Mouse (Mus musculus) lung, adult 2 months (tissue): Measurements from ENCODE around the gene Mrvi1. TPM values are rescaled to one million over a fixed set of nuclear protein-coding genes. Genes with fewer than 3 reads are reported as not detected.

Experiments used
- DNase-seq: peaks from one replicate; pipeline ENCODE4 v3.0.0; 2022
- H3K4me1 ChIP-seq: fragments of 200-500 bp; 2 replicates; pipeline ENCODE4 v1.6.1; 2011; ENCODE audit warnings: low read length; ENCODE audit not compliant: control insufficient read depth, insufficient read depth
- H3K4me3 ChIP-seq: fragments of 200-500 bp; replicated peaks from 2 replicates; pipeline ENCODE3; 2011; ENCODE audit warnings: low read depth, mild to moderate bottlenecking, control low read depth, low read length; ENCODE audit errors: extremely low read depth
- CTCF ChIP-seq: fragments of 200-500 bp; IDR thresholded peaks from 2 replicates; pipeline ENCODE4 v1.5.1; 2011; ENCODE audit warnings: mild to moderate bottlenecking, low read length, control low read depth; ENCODE audit not compliant: insufficient read depth
- POLR2A ChIP-seq: fragments of 200-500 bp; IDR thresholded peaks from 2 replicates; pipeline ENCODE4 v1.6.1; 2011; ENCODE audit warnings: low read depth, mild to moderate bottlenecking, control low read depth, low read length, borderline replicate concordance; ENCODE audit errors: extremely low read depth
- WGBS: fragments of 180-500 bp; shearing (Covaris S2); methylation state at CpG from one replicate; pipeline ENCODE4 v1.1.7; 2018; 5-methylcytosine and 5-hydroxymethylcytosine counted together
- polyA plus RNA-seq: library from polyadenylated mRNA; depleted of rRNA; stranded (reverse); fragments of >200 nt; gene quantifications from 2 replicates; pipeline ENCODE4 v1.2.3, GENCODE M21; 2012

The Mrvi1 gene
- polyA plus RNA-seq, 1 experiment, result 10.8 TPM

DNA sequence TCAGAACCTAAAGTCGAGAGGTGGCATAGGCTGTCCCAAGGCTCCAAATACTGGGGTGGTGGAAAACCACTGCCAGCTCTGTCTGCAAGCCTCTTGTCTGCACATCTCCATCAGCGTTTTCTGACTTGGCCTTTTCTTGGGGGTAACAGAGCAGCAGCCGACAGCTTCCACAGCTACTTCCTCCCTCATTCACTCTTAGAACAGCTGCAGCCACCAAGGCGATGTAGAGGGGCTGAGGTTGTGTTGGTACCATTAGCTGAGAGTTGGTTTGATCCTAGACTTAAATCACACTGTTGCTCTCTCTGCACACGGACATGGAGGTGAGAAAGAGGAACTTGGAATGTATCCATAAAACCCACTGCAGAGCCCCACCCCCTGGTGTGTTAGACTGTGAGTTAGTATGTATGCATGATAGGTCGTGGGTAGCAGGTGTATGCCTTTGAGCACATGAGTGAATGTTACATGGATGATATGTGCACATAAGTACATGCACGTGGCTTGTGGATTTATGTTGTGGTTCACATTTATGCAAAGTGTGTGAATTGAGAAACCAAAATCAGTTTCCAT, 31.9 kb upstream of the Mrvi1 start:
- WGBS, result 65% methylated on average over 7 of the region's 7 CpGs
- Histone ChIP-seq H3K4me3 (no peak overlapping the region), H3K4me1 (no peaks in the 10 kb centered on the region)
- TF ChIP-seq POLR2A (no peak), CTCF (no peak)
- DNase-seq, result no peak

DNA sequence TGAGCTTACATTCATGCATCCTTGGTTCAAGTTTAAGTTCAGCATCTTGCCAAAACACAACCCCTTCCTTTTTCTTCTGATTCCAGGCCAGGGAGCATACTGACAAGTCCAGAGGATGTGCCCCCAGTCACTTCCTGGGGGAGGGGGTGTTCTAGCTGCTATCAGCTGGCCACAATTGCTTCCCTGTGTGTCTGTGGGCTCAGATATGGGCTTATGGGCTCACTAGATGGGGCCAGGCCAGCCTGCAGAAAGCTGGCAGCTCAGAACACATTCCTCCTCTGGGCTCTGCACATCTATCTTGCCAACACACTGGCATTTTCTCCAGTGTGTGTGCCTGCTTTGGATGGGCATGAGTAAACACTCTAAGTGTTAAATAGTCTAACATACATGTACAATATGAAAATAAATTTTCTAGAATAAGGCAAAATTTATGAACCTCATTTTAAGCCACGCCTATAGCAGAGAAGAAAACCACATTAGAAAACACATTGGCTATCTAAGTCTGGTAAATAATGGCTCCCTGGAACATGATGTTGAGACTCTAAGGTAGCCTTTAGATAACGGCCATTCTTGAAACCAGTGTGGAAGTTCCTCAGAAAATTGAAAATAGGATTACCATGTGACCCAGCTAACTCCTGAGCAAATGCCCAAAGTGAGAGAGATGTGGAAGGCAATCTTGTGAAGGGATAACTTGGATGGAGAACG, 22.0 kb upstream of the Mrvi1 start:
- DNase-seq, result no peak
- Histone ChIP-seq H3K4me3 (no peak overlapping the region), H3K4me1 (no peaks in the 10 kb centered on the region)
- TF ChIP-seq CTCF, result no peak
- TF ChIP-seq POLR2A, result no peak
- WGBS, result 86% methylated on average over 3 of the region's 3 CpGs

DNA sequence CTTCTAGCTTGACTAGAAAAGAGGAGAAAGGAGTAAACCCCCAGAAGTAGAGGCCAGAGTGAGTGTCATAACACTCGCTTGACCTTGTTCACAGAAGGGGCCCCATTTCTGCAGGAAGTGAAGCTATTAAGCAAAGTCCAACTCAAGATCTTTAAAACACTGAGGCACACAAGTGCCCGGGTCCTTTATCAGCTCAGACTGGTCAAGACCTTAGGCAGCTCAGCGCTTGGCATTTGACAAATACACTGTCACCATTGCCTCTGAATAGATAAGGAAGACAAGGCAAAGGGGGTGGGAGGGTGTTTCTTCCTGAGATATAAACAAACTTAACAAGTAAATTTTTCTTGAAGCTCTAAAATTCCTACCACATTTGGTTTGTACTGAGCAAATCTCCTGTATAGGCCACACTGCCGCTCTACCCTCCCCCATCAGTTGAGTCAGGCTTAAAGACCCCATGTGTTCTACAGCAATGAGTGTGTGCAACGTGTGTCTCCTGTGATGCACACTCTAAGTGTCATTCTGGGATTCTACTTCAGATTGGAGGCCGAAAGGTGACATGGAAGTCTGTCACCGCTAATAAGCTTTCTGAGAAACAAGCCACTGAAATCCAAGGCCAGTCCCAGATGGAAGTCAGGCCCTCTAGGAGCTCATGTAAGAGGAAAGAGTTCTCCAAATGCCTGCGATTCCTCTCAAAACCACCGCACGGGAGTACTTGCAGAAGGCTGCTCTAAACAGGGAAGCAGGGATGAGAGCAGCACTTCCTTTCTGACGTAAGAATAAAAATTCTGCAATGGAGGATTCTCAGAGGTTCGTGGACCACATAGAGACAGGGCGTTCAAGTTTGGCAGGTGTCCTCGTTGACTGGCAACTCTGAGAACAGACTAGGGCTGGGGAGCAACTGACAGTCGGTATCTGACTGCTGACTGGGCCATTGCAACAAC, 16.9 kb upstream of the Mrvi1 start:
- Histone ChIP-seq H3K4me3 (no peak overlapping the region), H3K4me1 (peaks cover 7% of the 10 kb centered on the region)
- TF ChIP-seq POLR2A, result no peak
- TF ChIP-seq CTCF, result no peak
- 60% methylated on average over 15 of the region's 15 CpGs for WGBS
- no peak for DNase-seq

DNA sequence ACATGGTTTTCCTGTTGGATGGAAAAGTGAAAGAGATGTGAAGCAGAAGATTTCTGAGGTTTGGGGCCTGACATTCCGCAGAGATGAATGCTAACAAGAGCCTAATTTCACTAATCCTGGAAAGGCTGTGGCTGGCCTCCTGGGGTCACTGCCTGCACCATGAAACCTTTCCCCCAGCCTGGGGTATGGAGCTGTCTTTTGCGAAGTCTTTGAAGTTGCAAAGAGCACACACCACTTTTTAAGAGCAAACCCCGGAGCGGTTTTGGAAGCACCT, 8.9 kb upstream of the Mrvi1 start:
- Histone ChIP-seq H3K4me1 (peaks cover 4% of the 10 kb centered on the region), H3K4me3 (no peak overlapping the region)
- no peak for DNase-seq
- 75% methylated on average over 4 of the region's 4 CpGs for WGBS
- TF ChIP-seq CTCF (no peak), POLR2A (no peak)

DNA sequence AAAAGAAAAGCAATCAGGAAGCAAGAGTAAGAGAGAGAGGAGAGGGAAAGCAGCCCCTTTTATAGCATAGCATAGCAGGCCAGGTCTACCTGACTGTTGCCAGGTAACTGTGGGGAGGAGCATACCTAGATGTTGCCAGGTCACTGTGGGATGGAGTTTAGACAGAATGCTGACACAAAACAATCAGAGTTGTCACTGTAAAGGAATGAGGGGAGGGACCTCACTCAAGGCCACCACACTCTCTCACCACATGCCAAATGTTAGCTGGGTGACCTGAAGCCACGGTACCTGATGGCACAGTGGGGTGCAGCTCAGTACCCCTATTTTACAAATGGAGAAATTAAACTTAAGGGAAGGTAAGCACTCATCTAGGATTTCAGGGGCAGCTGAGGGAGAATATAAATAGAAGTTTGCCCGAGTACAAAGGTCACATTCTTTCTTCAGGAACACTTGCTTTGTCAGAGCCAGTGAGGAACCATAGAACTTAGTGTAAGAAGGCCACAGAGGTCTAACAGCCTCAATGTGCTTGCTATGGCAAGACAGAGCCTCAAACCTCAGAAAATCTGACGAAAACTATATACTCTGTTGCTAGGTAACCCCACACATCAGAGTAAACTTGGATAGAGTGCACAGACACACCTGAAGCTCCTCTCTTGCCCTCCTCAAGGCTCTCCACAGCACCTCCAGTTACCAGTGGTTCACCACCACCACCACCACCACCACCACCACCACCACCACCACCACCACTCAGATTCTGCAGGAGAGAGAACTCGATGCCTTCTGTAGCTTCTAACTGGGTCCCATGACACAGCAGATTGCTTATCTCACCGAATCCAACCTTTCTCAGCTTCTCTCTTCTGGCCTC, 8.3 kb upstream of the Mrvi1 start:
- DNase-seq, result no peak
- 61% methylated on average over 5 of the region's 5 CpGs for WGBS

DNA sequence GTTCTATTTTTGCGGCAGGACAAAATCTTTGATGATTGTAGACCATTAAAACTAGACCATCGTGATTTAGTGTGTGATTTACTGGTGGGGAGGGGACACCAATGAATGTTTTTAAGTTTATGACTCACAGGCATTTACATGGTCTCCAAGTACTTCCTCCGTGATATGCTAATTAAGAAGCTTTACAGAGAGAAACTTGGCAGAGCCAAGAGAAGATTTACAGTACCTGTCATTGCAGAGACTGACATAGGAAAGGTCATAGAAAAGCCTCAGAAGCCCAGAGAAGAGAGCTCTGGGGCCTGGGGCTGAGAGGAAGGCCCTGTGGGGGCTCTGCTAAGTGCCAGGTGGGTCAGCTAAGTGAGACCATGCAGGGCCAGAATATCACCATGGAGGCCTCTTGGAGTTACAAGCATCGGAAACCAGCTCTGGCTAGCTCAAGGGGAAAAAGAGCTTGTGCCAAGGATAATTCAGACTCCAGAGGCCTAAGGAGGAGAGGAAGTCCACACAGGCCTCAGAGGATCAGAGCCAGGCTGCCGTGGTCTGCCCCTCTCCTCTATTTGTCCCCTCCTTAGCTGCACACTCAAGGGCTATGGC, 7.1 kb upstream of the Mrvi1 start:
- TF ChIP-seq CTCF, result no peak
- no peak for TF ChIP-seq POLR2A
- Histone ChIP-seq H3K4me3 (no peak overlapping the region), H3K4me1 (no peaks in the 10 kb centered on the region)
- no peak for DNase-seq
- WGBS, result 52% methylated on average over 5 of the region's 5 CpGs

More for the DNA sequence above, 8.3 kb upstream of the Mrvi1 start:
- no peak overlapping the region for H3K4me3 ChIP-seq
- TF ChIP-seq CTCF, result no peak
- TF ChIP-seq POLR2A, result no peak
- H3K4me1 ChIP-seq, result peaks cover 4% of the 10 kb centered on the region; the same call in 1 of the 2 replicates

DNA sequence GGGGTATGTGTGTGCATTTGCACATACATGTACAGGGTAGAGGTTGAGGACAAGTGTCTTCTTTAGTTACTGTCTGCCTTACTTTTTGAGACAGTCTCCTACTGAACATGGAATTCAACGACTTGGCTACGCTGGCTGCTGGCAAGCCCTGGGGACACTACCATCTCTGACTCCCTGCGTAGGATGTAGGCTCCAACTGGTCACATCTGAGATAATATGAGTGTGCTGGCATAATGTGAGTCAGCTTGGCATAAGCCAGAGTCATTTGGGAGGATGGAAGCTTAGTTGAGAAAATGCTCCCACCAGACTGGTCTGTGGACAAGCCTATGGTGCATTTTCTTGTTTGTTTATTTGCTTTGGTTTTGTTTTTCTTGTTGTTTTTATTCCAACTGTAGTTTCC, 5.8 kb upstream of the Mrvi1 start:
- Histone ChIP-seq H3K4me1 (peaks cover 3% of the 10 kb centered on the region), H3K4me3 (no peak overlapping the region)
- DNase-seq, result no peak
- WGBS, result 91% methylated on average over 3 of the region's 3 CpGs
- TF ChIP-seq CTCF, result no peak
- TF ChIP-seq POLR2A, result no peak

DNA sequence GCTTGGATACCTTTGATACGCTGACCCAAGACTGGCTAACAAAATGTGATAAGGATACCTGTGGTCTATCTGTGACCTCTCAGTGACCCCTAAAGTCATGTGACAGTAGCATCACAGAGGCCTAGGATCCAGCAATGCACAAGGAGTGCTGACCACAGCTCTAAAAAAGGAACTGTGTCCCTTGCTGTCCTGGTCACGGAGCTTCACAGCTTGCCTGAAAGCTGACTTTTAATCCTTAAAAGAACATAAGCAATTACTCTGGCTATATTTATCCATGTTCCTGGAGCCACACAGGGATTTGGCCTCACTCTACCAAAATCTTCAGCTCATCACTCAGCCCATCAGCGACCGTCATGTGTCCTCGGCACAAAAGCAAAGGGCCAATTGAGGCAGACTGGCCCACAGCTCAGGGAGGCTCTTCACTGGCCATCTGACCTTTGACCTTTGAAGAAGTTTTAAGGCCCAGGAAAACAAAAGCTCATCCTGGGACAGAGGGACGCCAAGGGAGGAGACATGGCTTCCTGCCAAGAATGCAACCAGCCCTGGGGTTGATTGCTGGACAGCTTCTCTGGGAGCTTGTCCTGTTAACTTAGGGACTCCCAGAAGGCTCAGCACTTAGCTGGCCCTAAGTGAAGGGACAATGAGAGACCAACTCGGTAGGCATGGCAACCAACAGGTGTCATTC, 3.5 kb upstream of the Mrvi1 start:
- no peak for DNase-seq
- peaks cover 11% of the 10 kb centered on the region for H3K4me1 ChIP-seq
- 72% methylated on average over 7 of the region's 7 CpGs for WGBS

More for the DNA sequence above, 3.5 kb upstream of the Mrvi1 start:
- no peak overlapping the region for H3K4me3 ChIP-seq
- TF ChIP-seq CTCF, result no peak
